Mouse (Mus musculus) urinary bladder, postnatal 14 days (tissue): Measurements from ENCODE around the gene Gimap1.

ENCODE experiments used
- DNase-seq: peaks from one replicate; pipeline ENCODE4 v3.0.0; 2021; ENCODE audit warnings: low spot score

Gene Gimap1

GRCm38 (mm10) chr6:48738961-48739779 is at the start of gene Gimap1:
Gimap1 (plus strand) TSS chr6:48739054.
- DNase-seq = no peak

GRCm38 (mm10) chr6:48689320-48689719 is 49.5 kb upstream of the Gimap1 start:
- no peak for DNase-seq

- DNase-seq = no peak
Observed at GRCm38 (mm10) chr6:48692962-48693361, 45.9 kb upstream of the Gimap1 start.

- DNase-seq = no peak
Observed at GRCm38 (mm10) chr6:48696830-48697554, 41.9 kb upstream of the Gimap1 start.

- no peak for DNase-seq
Observed at GRCm38 (mm10) chr6:48697555-48697930, 41.3 kb upstream of the Gimap1 start.

- DNase-seq = no peak
Observed at GRCm38 (mm10) chr6:48698066-48698856, 40.6 kb upstream of the Gimap1 start.

- DNase-seq = no peak
Observed at GRCm38 (mm10) chr6:48698888-48699287, 40.0 kb upstream of the Gimap1 start.

- no peak for DNase-seq
Observed at GRCm38 (mm10) chr6:48700251-48701075, 38.4 kb upstream of the Gimap1 start.

GRCm38 (mm10) chr6:48702146-48702545 is 36.7 kb upstream of the Gimap1 start:
- no peak for DNase-seq

- no peak for DNase-seq
Observed at GRCm38 (mm10) chr6:48702601-48703000, 36.3 kb upstream of the Gimap1 start.

GRCm38 (mm10) chr6:48704146-48704545 is 34.7 kb upstream of the Gimap1 start:
- DNase-seq = no peak

- no peak for DNase-seq
Observed at GRCm38 (mm10) chr6:48706130-48706529, 32.7 kb upstream of the Gimap1 start.

- no peak for DNase-seq
Observed at GRCm38 (mm10) chr6:48718455-48718854, 20.4 kb upstream of the Gimap1 start, which contains the start of the genes Gm28053 and Gimap7. Gm28053 (plus strand) TSS chr6:48718607. Gimap7 (plus strand) TSS chr6:48718621.

- DNase-seq = no peak
Observed at GRCm38 (mm10) chr6:48720326-48720725, 18.5 kb upstream of the Gimap1 start.

- DNase-seq = no peak
Observed at GRCm38 (mm10) chr6:48723468-48723867, 15.4 kb upstream of the Gimap1 start.

- DNase-seq = peak; percentile 29
Observed at GRCm38 (mm10) chr6:48725476-48725875, 13.4 kb upstream of the Gimap1 start.

GRCm38 (mm10) chr6:48727761-48728160 is 11.1 kb upstream of the Gimap1 start:
- no peak for DNase-seq

- DNase-seq = no peak
Observed at GRCm38 (mm10) chr6:48732864-48733304, 6.0 kb upstream of the Gimap1 start.

GRCm38 (mm10) chr6:48733660-48734059 is 5.2 kb upstream of the Gimap1 start:
- DNase-seq = no peak

GRCm38 (mm10) chr6:48737053-48737452 is 1.8 kb upstream of the Gimap1 start:
- no peak for DNase-seq

GRCm38 (mm10) chr6:48737688-48738087 is 1.2 kb upstream of the Gimap1 start:
- DNase-seq = no peak

GRCm38 (mm10) chr6:48739780-48740055 is 864 bp downstream of the Gimap1 start:
- DNase-seq = no peak
